8 mouse cellular contexts compared by ENCODE assay signal in the genomic region with DNA sequence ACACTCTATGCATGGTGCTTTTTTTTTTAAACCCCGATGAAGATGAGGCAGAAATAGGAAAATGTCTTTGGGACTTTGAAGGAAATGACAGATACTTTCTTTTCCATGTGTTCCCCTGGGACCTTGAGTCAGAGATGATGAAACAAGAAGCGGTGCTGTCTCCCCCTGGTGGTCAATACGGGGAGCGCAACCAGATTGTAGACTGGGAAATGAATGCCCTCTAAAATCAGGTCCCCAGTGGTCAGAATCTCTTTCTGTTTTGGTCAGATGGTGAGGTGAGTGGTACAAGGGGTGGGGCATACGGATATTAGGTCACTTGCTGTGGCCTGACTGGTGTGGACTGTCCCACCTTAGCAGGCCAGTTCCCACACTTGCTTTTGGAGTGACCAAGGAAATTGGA. TPM values are rescaled to one million over a fixed set of nuclear protein-coding genes. Genes with fewer than 3 reads are reported as not detected.
DNase-seq lines count a peak whose midpoint lies in the region; ATAC-seq and TF ChIP-seq lines count a peak whose summit lies in the region.

No protein-coding gene starts in this region.

- no peak overlapping the region for H3K4me2 ChIP-seq in hindbrain, embryonic 14.5 days (replicated peaks)
- no peak overlapping the region for H3K4me2 ChIP-seq in hindbrain, embryonic 13.5 days
- H3K4me2 ChIP-seq in midbrain, postnatal 0 days (ENCODE audit: low read depth, low read length, poor library complexity, severe bottlenecking), result no peak overlapping the region

- no peak overlapping the region for H3K4me3 ChIP-seq in hindbrain, embryonic 14.5 days (replicated peaks; ENCODE audit: low read length)
- H3K4me3 ChIP-seq in hindbrain, embryonic 13.5 days, result no peak overlapping the region
- H3K4me3 ChIP-seq in cortical plate, adult 2 months (ENCODE audit: insufficient read depth, low read length), result no peak overlapping the region
- no peak overlapping the region for H3K4me3 ChIP-seq in heart, embryonic 10.5 days
- H3K4me3 ChIP-seq in midbrain, postnatal 0 days (ENCODE audit: low read depth, low read length), result no peak overlapping the region

- no peaks in the 10 kb centered on the region for H3K4me1 ChIP-seq in hindbrain, embryonic 14.5 days (replicated peaks; ENCODE audit: control insufficient read depth, insufficient read depth, low read length)
- no peaks in the 10 kb centered on the region for H3K4me1 ChIP-seq in hindbrain, embryonic 13.5 days (replicated peaks)
- peaks cover 2% of the 10 kb centered on the region; the same call in 1 of the 2 replicates for H3K4me1 ChIP-seq in cortical plate, adult 2 months (ENCODE audit: control insufficient read depth, insufficient read depth, low read length)
- H3K4me1 ChIP-seq in heart, embryonic 10.5 days, result peaks cover 37% of the 10 kb centered on the region
- H3K4me1 ChIP-seq in midbrain, postnatal 0 days (ENCODE audit: insufficient read depth, low read length), result no peaks in the 10 kb centered on the region

- no peak overlapping the region for H3K27ac ChIP-seq in hindbrain, embryonic 14.5 days
- H3K27ac ChIP-seq in hindbrain, embryonic 13.5 days, result no peak overlapping the region
- no peak overlapping the region for H3K27ac ChIP-seq in cortical plate, adult 2 months (ENCODE audit: insufficient read depth, low read length)
- H3K27ac ChIP-seq in heart, embryonic 10.5 days, result no peak overlapping the region
- H3K27ac ChIP-seq in midbrain, postnatal 0 days (ENCODE audit: low read depth, low read length), result no peak overlapping the region

- ATAC-seq in hindbrain, embryonic 14.5 days (ENCODE audit: low FRiP score), result no peak
- ATAC-seq in hindbrain, embryonic 13.5 days (ENCODE audit: low FRiP score), result no peak
- ATAC-seq in midbrain, postnatal 0 days (ENCODE audit: low FRiP score), result no peak

- peak; percentile 83 for TF ChIP-seq CTCF in cortical plate, adult 2 months (IDR thresholded peaks at IDR 0.05; ENCODE audit: extremely low read depth, insufficient read depth, low read length)
- peak; percentile 94 for TF ChIP-seq CTCF in midbrain, postnatal 0 days (IDR thresholded peaks at IDR 0.05)

- TF ChIP-seq POLR2A in cortical plate, adult 2 months (IDR thresholded peaks at IDR 0.05; ENCODE audit: extremely low read depth, insufficient read depth, low read length), result no peak

- H3K36me3 ChIP-seq in hindbrain, embryonic 14.5 days (replicated peaks; ENCODE audit: control insufficient read depth, insufficient read depth), result no peaks in the 10 kb centered on the region
- H3K36me3 ChIP-seq in hindbrain, embryonic 13.5 days, result no peaks in the 10 kb centered on the region
- no peaks in the 10 kb centered on the region for H3K36me3 ChIP-seq in heart, embryonic 10.5 days
- H3K36me3 ChIP-seq in midbrain, postnatal 0 days (ENCODE audit: insufficient read depth, low read length), result 0 out of 2 replicates have a peak, but pooled peaks cover 3% of the 10 kb centered on the region
- no peaks in the 10 kb centered on the region for H3K36me3 ChIP-seq in splenic B cell, adult 2 months (ENCODE audit: control insufficient read depth, insufficient read depth, low read length, poor library complexity, severe bottlenecking)

- H3K9me3 ChIP-seq in hindbrain, embryonic 14.5 days (ENCODE audit: control insufficient read depth, low read length), result no peaks in the 10 kb centered on the region
- H3K9me3 ChIP-seq in hindbrain, embryonic 13.5 days, result no peaks in the 10 kb centered on the region
- no peaks in the 10 kb centered on the region for H3K9me3 ChIP-seq in heart, embryonic 10.5 days
- no peaks in the 10 kb centered on the region for H3K9me3 ChIP-seq in midbrain, postnatal 0 days (ENCODE audit: low read length)

- WGBS in hindbrain, embryonic 14.5 days, result 7% methylated on average over 5 of the region's 5 CpGs
- WGBS in hindbrain, embryonic 13.5 days, result 5% methylated on average over 5 of the region's 5 CpGs
- 6% methylated on average over 5 of the region's 5 CpGs for WGBS in heart, embryonic 10.5 days
- WGBS in midbrain, postnatal 0 days, result 5% methylated on average over 5 of the region's 5 CpGs

- H3K9ac ChIP-seq in hindbrain, embryonic 14.5 days, result no peak overlapping the region
- H3K9ac ChIP-seq in hindbrain, embryonic 13.5 days, result no peak overlapping the region
- H3K9ac ChIP-seq in midbrain, postnatal 0 days (replicated peaks; ENCODE audit: low read length, poor library complexity, severe bottlenecking), result no peak overlapping the region

- peak; percentile 82 for DNase-seq in hindbrain, embryonic 14.5 days (ENCODE audit: low spot score)
- DNase-seq in adrenal gland, adult 18-20 months (ENCODE audit: low spot score in 2 of 2), result peak; percentile 72 to 75
- peak; percentile 87 for DNase-seq in heart, embryonic 10.5 days (ENCODE audit: low spot score)
- DNase-seq in left cerebral cortex, adult 11 months (ENCODE audit: low spot score), result peak; percentile 44
- peak; percentile 80 for DNase-seq in midbrain, postnatal 0 days (ENCODE audit: low spot score)
- peak; percentile 82 for DNase-seq in splenic B cell, adult 2 months (ENCODE audit: low read depth, low spot score)

- no peaks in the 10 kb centered on the region for H3K27me3 ChIP-seq in hindbrain, embryonic 14.5 days (ENCODE audit: control insufficient read depth, insufficient read depth, low read length)
- peaks cover 45% of the 10 kb centered on the region for H3K27me3 ChIP-seq in hindbrain, embryonic 13.5 days
- peaks cover 32% of the 10 kb centered on the region for H3K27me3 ChIP-seq in heart, embryonic 10.5 days (ENCODE audit: insufficient read depth, poor library complexity, severe bottlenecking)
- 0 out of 2 replicates have a peak, but pooled peaks cover 3% of the 10 kb centered on the region for H3K27me3 ChIP-seq in midbrain, postnatal 0 days (ENCODE audit: insufficient read depth, low read length)
- H3K27me3 ChIP-seq in splenic B cell, adult 2 months (ENCODE audit: control insufficient read depth, insufficient read depth, low read length, poor library complexity, severe bottlenecking), result no peaks in the 10 kb centered on the region

RNA-seq across cellular contexts. Expression of a gene that starts 9.4 kb away (rescaled TPM):
- 31.9 and 35.1 TPM in 2 replicates for polyA plus RNA-seq in hindbrain, embryonic 14.5 days (2014; fragmentation: Nextera tagmentation; extraction: Ambion mirVana)
- polyA plus RNA-seq in hindbrain, embryonic 13.5 days (2015; fragmentation: Nextera tagmentation; extraction: Ambion mirVana), result 33.3 and 37.1 TPM in 2 replicates
- 10 to 100 TPM; 46.4 to 48.2 TPM for total RNA-seq in adrenal gland, adult 18-20 months (2021)
- 37.4 and 38.2 TPM in 2 replicates for polyA plus RNA-seq in cortical plate, adult 2 months (2012; rRNA removed)
- 24.5 and 27.8 TPM in 2 replicates for polyA plus RNA-seq in heart, embryonic 10.5 days (2016; fragmentation: Nextera tagmentation; extraction: Ambion mirVana)
- 25.1 and 32.4 TPM in 2 replicates for total RNA-seq in midbrain, postnatal 0 days (2014; rRNA removed)
- 27.3 and 29.2 TPM in 2 replicates for polyA plus RNA-seq in midbrain, postnatal 0 days (2015; fragmentation: Nextera tagmentation; extraction: Ambion mirVana)

RNA-seq across cellular contexts. Expression of a gene that starts 28.8 kb away (rescaled TPM):
- 0.07 and 0.08 TPM in 2 replicates for polyA plus RNA-seq in hindbrain, embryonic 14.5 days (2014; fragmentation: Nextera tagmentation; extraction: Ambion mirVana)
- polyA plus RNA-seq in hindbrain, embryonic 13.5 days (2015; fragmentation: Nextera tagmentation; extraction: Ambion mirVana), result 0.09 and 0.12 TPM in 2 replicates
- total RNA-seq in adrenal gland, adult 18-20 months (2021), result under 1 TPM in 1 of 2 experiments, not detected in 1; 0.19 TPM
- polyA plus RNA-seq in cortical plate, adult 2 months (2012; rRNA removed), result 0.13 and 0.25 TPM in 2 replicates
- polyA plus RNA-seq in heart, embryonic 10.5 days (2016; fragmentation: Nextera tagmentation; extraction: Ambion mirVana), result 0.28 and 0.71 TPM in 2 replicates
- 0.09 and 0.55 TPM in 2 replicates for total RNA-seq in midbrain, postnatal 0 days (2014; rRNA removed)
- polyA plus RNA-seq in midbrain, postnatal 0 days (2015; fragmentation: Nextera tagmentation; extraction: Ambion mirVana), result 0.16 and 0.23 TPM in 2 replicates
